Mouse (Mus musculus): ENCODE results near the gene Pde4b. TPM values are rescaled to one million over a fixed set of nuclear protein-coding genes. Genes with fewer than 3 reads are reported as not detected.

The Pde4b gene
- total RNA-seq, 1 experiment = 1.4 TPM

GRCm38 (mm10) chr4:102633241-102633640 lies 545.9 kb downstream of the Pde4b start:
- H3K36me3 ChIP-seq (ENCODE audit: control insufficient read depth, insufficient read depth, low read length, poor library complexity, severe bottlenecking) = no peaks in the 10 kb centered on the region
- no peaks in the 10 kb centered on the region for H3K4me1 ChIP-seq (ENCODE audit: control insufficient read depth in 2 of 2, insufficient read depth in 2 of 2, low read length in 2 of 2, poor library complexity in 1 of 2)
- TF ChIP-seq HCFC1 (IDR thresholded peaks at IDR 0.05; ENCODE audit: borderline replicate concordance, insufficient read depth, low read length) (no peak), MAFK (IDR thresholded peaks at IDR 0.05; ENCODE audit: insufficient read depth, low read depth, low read length) (no peak), ZC3H11A (IDR thresholded peaks at IDR 0.05; ENCODE audit: borderline replicate concordance, low read depth, low read length) (no peak), ZNF384 (IDR thresholded peaks at IDR 0.05; ENCODE audit: low read depth, low read length) (no peak), CHD2 (IDR thresholded peaks at IDR 0.05; ENCODE audit: low read depth, low read length) (no peak)
- no peak overlapping the region for H3K9ac ChIP-seq (ENCODE audit: insufficient read depth, low read depth, low read length, poor library complexity, severe bottlenecking)
- no peak overlapping the region for H3K27ac ChIP-seq (ENCODE audit: insufficient read depth, low read depth, low read length, poor library complexity, severe bottlenecking)
- no peaks in the 10 kb centered on the region for H3K9me3 ChIP-seq (ENCODE audit: control insufficient read depth, insufficient read depth, low read depth, low read length)
- in situ Hi-C loops (cut with MboI; ENCODE audit: low sequenced_read_pairs in 2 of 2, unreplicated experiment in 2 of 2) = no loop called here
- no peak for DNase-seq (ENCODE audit: low read depth, low spot score)
- H3K4me3 ChIP-seq (ENCODE audit: insufficient read depth in 1 of 2, low read depth in 1 of 2, low read length in 2 of 2, poor library complexity in 1 of 2, severe bottlenecking in 1 of 2) = no peak overlapping the region

GRCm38 (mm10) chr4:102635258-102635657 lies 547.9 kb downstream of the Pde4b start:
- H3K9me3 ChIP-seq (ENCODE audit: control insufficient read depth, insufficient read depth, low read depth, low read length) = no peaks in the 10 kb centered on the region
- no peaks in the 10 kb centered on the region for H3K4me1 ChIP-seq (ENCODE audit: control insufficient read depth in 2 of 2, insufficient read depth in 2 of 2, low read length in 2 of 2, poor library complexity in 1 of 2)
- no peaks in the 10 kb centered on the region for H3K36me3 ChIP-seq (ENCODE audit: control insufficient read depth, insufficient read depth, low read length, poor library complexity, severe bottlenecking)
- in situ Hi-C loops (cut with MboI; ENCODE audit: low sequenced_read_pairs in 2 of 2, unreplicated experiment in 2 of 2) = no loop called here
- H3K4me3 ChIP-seq (ENCODE audit: insufficient read depth in 1 of 2, low read depth in 1 of 2, low read length in 2 of 2, poor library complexity in 1 of 2, severe bottlenecking in 1 of 2) = no peak overlapping the region
- no peak overlapping the region; the same call in 1 of the 2 replicates for H3K9ac ChIP-seq (ENCODE audit: insufficient read depth, low read depth, low read length, poor library complexity, severe bottlenecking)
- no peak overlapping the region for H3K27ac ChIP-seq (ENCODE audit: insufficient read depth, low read depth, low read length, poor library complexity, severe bottlenecking)
- TF ChIP-seq ZC3H11A (IDR thresholded peaks at IDR 0.05; ENCODE audit: borderline replicate concordance, low read depth, low read length) (no peak), ZNF384 (IDR thresholded peaks at IDR 0.05; ENCODE audit: low read depth, low read length) (no peak), CHD2 (IDR thresholded peaks at IDR 0.05; ENCODE audit: low read depth, low read length) (no peak), MAFK (IDR thresholded peaks at IDR 0.05; ENCODE audit: insufficient read depth, low read depth, low read length) (no peak), HCFC1 (IDR thresholded peaks at IDR 0.05; ENCODE audit: borderline replicate concordance, insufficient read depth, low read length) (no peak)
- no peak for DNase-seq (ENCODE audit: low read depth, low spot score)

- Histone ChIP-seq H3K27ac (ENCODE audit: insufficient read depth, low read depth, low read length, poor library complexity, severe bottlenecking) (no peak overlapping the region), H3K4me1 (ENCODE audit: control insufficient read depth in 2 of 2, insufficient read depth in 2 of 2, low read length in 2 of 2, poor library complexity in 1 of 2) (no peaks in the 10 kb centered on the region), H3K36me3 (ENCODE audit: control insufficient read depth, insufficient read depth, low read length, poor library complexity, severe bottlenecking) (no peaks in the 10 kb centered on the region), H3K9me3 (ENCODE audit: control insufficient read depth, insufficient read depth, low read depth, low read length) (no peaks in the 10 kb centered on the region), H3K9ac (ENCODE audit: insufficient read depth, low read depth, low read length, poor library complexity, severe bottlenecking) (no peak overlapping the region), H3K4me3 (ENCODE audit: insufficient read depth in 1 of 2, low read depth in 1 of 2, low read length in 2 of 2, poor library complexity in 1 of 2, severe bottlenecking in 1 of 2) (no peak overlapping the region)
- TF ChIP-seq MAFK (IDR thresholded peaks at IDR 0.05; ENCODE audit: insufficient read depth, low read depth, low read length) = no peak
- no peak for TF ChIP-seq CHD2 (IDR thresholded peaks at IDR 0.05; ENCODE audit: low read depth, low read length)
- TF ChIP-seq ZNF384 (IDR thresholded peaks at IDR 0.05; ENCODE audit: low read depth, low read length) = no peak
- no peak for TF ChIP-seq ZC3H11A (IDR thresholded peaks at IDR 0.05; ENCODE audit: borderline replicate concordance, low read depth, low read length)
- TF ChIP-seq HCFC1 (IDR thresholded peaks at IDR 0.05; ENCODE audit: borderline replicate concordance, insufficient read depth, low read length) = no peak
- no peak for DNase-seq (ENCODE audit: low read depth, low spot score)
- in situ Hi-C loops (cut with MboI; ENCODE audit: low sequenced_read_pairs in 2 of 2, unreplicated experiment in 2 of 2) = no loop called here
Observed at GRCm38 (mm10) chr4:102635944-102636343, 548.6 kb downstream of the Pde4b start.

GRCm38 (mm10) chr4:102637348-102637910 lies 550.1 kb downstream of the Pde4b start:
- no peaks in the 10 kb centered on the region for H3K9me3 ChIP-seq (ENCODE audit: control insufficient read depth, insufficient read depth, low read depth, low read length)
- no peaks in the 10 kb centered on the region for H3K4me1 ChIP-seq (ENCODE audit: control insufficient read depth in 2 of 2, insufficient read depth in 2 of 2, low read length in 2 of 2, poor library complexity in 1 of 2)
- no peak overlapping the region for H3K27ac ChIP-seq (ENCODE audit: insufficient read depth, low read depth, low read length, poor library complexity, severe bottlenecking)
- no peak overlapping the region for H3K4me3 ChIP-seq (ENCODE audit: insufficient read depth in 1 of 2, low read depth in 1 of 2, low read length in 2 of 2, poor library complexity in 1 of 2, severe bottlenecking in 1 of 2)
- no peak for DNase-seq (ENCODE audit: low read depth, low spot score)
- H3K9ac ChIP-seq (ENCODE audit: insufficient read depth, low read depth, low read length, poor library complexity, severe bottlenecking) = no peak overlapping the region
- TF ChIP-seq ZNF384 (IDR thresholded peaks at IDR 0.05; ENCODE audit: low read depth, low read length) = no peak
- no peak for TF ChIP-seq HCFC1 (IDR thresholded peaks at IDR 0.05; ENCODE audit: borderline replicate concordance, insufficient read depth, low read length)
- no peak for TF ChIP-seq MAFK (IDR thresholded peaks at IDR 0.05; ENCODE audit: insufficient read depth, low read depth, low read length)
- TF ChIP-seq CHD2 (IDR thresholded peaks at IDR 0.05; ENCODE audit: low read depth, low read length) = no peak
- TF ChIP-seq ZC3H11A (IDR thresholded peaks at IDR 0.05; ENCODE audit: borderline replicate concordance, low read depth, low read length) = no peak
- in situ Hi-C loops (cut with MboI; ENCODE audit: low sequenced_read_pairs in 2 of 2, unreplicated experiment in 2 of 2) = no loop called here
- H3K36me3 ChIP-seq (ENCODE audit: control insufficient read depth, insufficient read depth, low read length, poor library complexity, severe bottlenecking) = no peaks in the 10 kb centered on the region
